Mouse (Mus musculus): Measurements from ENCODE around the gene Zfp46. TPM values are rescaled to one million over a fixed set of nuclear protein-coding genes. Genes with fewer than 3 reads are reported as not detected.

The Zfp46 gene
- polyA plus RNA-seq (2014; fragmentation: Nextera tagmentation; extraction: Ambion mirVana), result 31.1 and 47.7 TPM in 2 replicates

DNA sequence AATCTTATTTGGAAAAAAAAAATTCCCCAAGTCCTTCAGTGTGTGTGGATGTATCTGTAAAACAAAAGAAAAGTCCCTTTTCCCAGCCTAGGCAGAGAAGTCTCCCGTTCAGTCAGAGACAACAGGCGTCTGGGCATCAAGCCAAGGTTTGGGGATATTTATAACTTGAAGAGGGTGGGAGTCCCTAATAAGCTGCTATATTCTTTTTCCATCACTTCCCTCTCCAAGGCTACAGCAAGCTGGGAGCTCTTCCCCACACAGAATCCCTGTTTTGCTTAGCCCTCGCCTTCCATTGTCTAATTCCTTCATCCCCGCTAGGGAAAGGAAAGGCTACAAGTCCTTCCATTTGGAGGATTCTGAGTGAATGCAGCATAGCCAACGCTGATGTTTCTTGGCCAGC lies at the start of gene Zfp46:
Gene Zfp46 (plus strand): TSS at position 229 of the 400 bp plus-strand sequence.
- WGBS, result 16% methylated on average over 5 of the region's 5 CpGs
- peak within 1 kb of the TSS; percentile 80 for H3K9ac ChIP-seq (replicated peaks; ENCODE audit: low read length)
- peaks cover 36% of the 10 kb centered on the region for H3K4me1 ChIP-seq (ENCODE audit: control insufficient read depth, insufficient read depth, low read length)
- H3K4me2 ChIP-seq (ENCODE audit: low read length), result peak within 1 kb of the TSS; percentile 84
- peaks cover 8% of the 10 kb centered on the region; the same call in 1 of the 2 replicates for H3K27me3 ChIP-seq (ENCODE audit: control insufficient read depth, insufficient read depth, low read length)
- H3K36me3 ChIP-seq (ENCODE audit: control insufficient read depth, insufficient read depth, low read length), result peaks cover 21% of the 10 kb centered on the region
- no peaks in the 10 kb centered on the region for H3K9me3 ChIP-seq (ENCODE audit: control insufficient read depth, low read length)
- DNase-seq, result peak; percentile 89
- peak within 1 kb of the TSS; percentile 71 for H3K4me3 ChIP-seq (replicated peaks; ENCODE audit: low read depth, low read length)
- no peak for ATAC-seq (ENCODE audit: low FRiP score, low TSS enrichment)
- H3K27ac ChIP-seq (replicated peaks; ENCODE audit: low read depth, low read length), result peak within 1 kb of the TSS; percentile 92

- Histone ChIP-seq H3K36me3 (ENCODE audit: control insufficient read depth, insufficient read depth, low read length) (no peaks in the 10 kb centered on the region), H3K9me3 (ENCODE audit: control insufficient read depth, low read length) (no peaks in the 10 kb centered on the region), H3K27me3 (ENCODE audit: control insufficient read depth, insufficient read depth, low read length) (peaks cover 17% of the 10 kb centered on the region), H3K4me1 (ENCODE audit: control insufficient read depth, insufficient read depth, low read length) (no peaks in the 10 kb centered on the region), H3K9ac (replicated peaks; ENCODE audit: low read length) (no peak overlapping the region), H3K4me3 (replicated peaks; ENCODE audit: low read depth, low read length) (no peak overlapping the region), H3K27ac (replicated peaks; ENCODE audit: low read depth, low read length) (no peak overlapping the region), H3K4me2 (ENCODE audit: low read length) (no peak overlapping the region)
- ATAC-seq (ENCODE audit: low FRiP score, low TSS enrichment) (no peak), DNase-seq (no peak)
- WGBS, result 27% methylated on average over 13 of the region's 13 CpGs
Measured at GRCm38 (mm10) chr4:136238669-136239068, 45.8 kb upstream of the Zfp46 start.

DNA sequence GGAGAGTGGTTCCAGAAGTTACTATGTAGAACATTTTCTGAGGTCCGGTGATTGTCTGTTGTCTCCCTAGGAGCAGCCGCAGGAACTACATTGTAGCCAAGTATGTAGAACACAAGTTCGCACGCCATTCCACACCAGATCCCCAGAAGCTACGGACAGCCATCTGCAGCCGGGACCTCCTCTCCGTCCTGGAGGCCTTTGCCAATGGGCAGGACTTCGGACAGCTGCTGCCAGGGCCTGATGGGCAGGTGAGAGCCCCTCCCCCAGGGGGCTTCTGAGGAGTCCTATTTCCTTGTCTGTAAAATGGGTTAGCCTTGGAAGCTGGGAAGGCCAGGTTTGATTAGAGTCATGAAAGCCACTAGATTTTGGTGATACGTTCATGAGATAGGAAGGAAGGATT lies 45.4 kb upstream of the Zfp46 start:
- H3K36me3 ChIP-seq (ENCODE audit: control insufficient read depth, insufficient read depth, low read length), result no peaks in the 10 kb centered on the region
- 78% methylated on average over 9 of the region's 9 CpGs for WGBS
- no peaks in the 10 kb centered on the region for H3K4me1 ChIP-seq (ENCODE audit: control insufficient read depth, insufficient read depth, low read length)
- H3K27ac ChIP-seq (replicated peaks; ENCODE audit: low read depth, low read length), result no peak overlapping the region
- DNase-seq (no peak), ATAC-seq (ENCODE audit: low FRiP score, low TSS enrichment) (no peak)
- H3K4me3 ChIP-seq (replicated peaks; ENCODE audit: low read depth, low read length), result no peak overlapping the region
- no peak overlapping the region for H3K9ac ChIP-seq (replicated peaks; ENCODE audit: low read length)
- H3K27me3 ChIP-seq (ENCODE audit: control insufficient read depth, insufficient read depth, low read length), result peaks cover 17% of the 10 kb centered on the region
- no peaks in the 10 kb centered on the region for H3K9me3 ChIP-seq (ENCODE audit: control insufficient read depth, low read length)
- no peak overlapping the region for H3K4me2 ChIP-seq (ENCODE audit: low read length)

- 23% methylated on average over 8 of the region's 8 CpGs for WGBS
Measured at GRCm38 (mm10) chr4:136239622-136240021, 44.9 kb upstream of the Zfp46 start.

GRCm38 (mm10) chr4:136240123-136240522 lies 44.4 kb upstream of the Zfp46 start:
- H3K4me2 ChIP-seq (ENCODE audit: low read length), result no peak overlapping the region
- no peaks in the 10 kb centered on the region for H3K36me3 ChIP-seq (ENCODE audit: control insufficient read depth, insufficient read depth, low read length)
- H3K27me3 ChIP-seq (ENCODE audit: control insufficient read depth, insufficient read depth, low read length), result peaks cover 17% of the 10 kb centered on the region
- H3K4me1 ChIP-seq (ENCODE audit: control insufficient read depth, insufficient read depth, low read length), result no peaks in the 10 kb centered on the region
- no peak overlapping the region for H3K4me3 ChIP-seq (replicated peaks; ENCODE audit: low read depth, low read length)
- H3K27ac ChIP-seq (replicated peaks; ENCODE audit: low read depth, low read length), result no peak overlapping the region
- 71% methylated on average over 14 of the region's 14 CpGs for WGBS
- no peaks in the 10 kb centered on the region for H3K9me3 ChIP-seq (ENCODE audit: control insufficient read depth, low read length)
- DNase-seq (no peak), ATAC-seq (ENCODE audit: low FRiP score, low TSS enrichment) (no peak)
- H3K9ac ChIP-seq (replicated peaks; ENCODE audit: low read length), result no peak overlapping the region

More at GRCm38 (mm10) chr4:136239622-136240021, 44.9 kb upstream of the Zfp46 start:
- H3K9me3 ChIP-seq (ENCODE audit: control insufficient read depth, low read length), result no peaks in the 10 kb centered on the region
- no peak overlapping the region for H3K27ac ChIP-seq (replicated peaks; ENCODE audit: low read depth, low read length)
- no peaks in the 10 kb centered on the region for H3K4me1 ChIP-seq (ENCODE audit: control insufficient read depth, insufficient read depth, low read length)
- H3K36me3 ChIP-seq (ENCODE audit: control insufficient read depth, insufficient read depth, low read length), result no peaks in the 10 kb centered on the region
- H3K4me2 ChIP-seq (ENCODE audit: low read length), result no peak overlapping the region
- no peak for ATAC-seq (ENCODE audit: low FRiP score, low TSS enrichment)
- H3K27me3 ChIP-seq (ENCODE audit: control insufficient read depth, insufficient read depth, low read length), result peaks cover 17% of the 10 kb centered on the region
- no peak overlapping the region for H3K9ac ChIP-seq (replicated peaks; ENCODE audit: low read length)
- DNase-seq, result peak; percentile 79
- H3K4me3 ChIP-seq (replicated peaks; ENCODE audit: low read depth, low read length), result no peak overlapping the region

DNA sequence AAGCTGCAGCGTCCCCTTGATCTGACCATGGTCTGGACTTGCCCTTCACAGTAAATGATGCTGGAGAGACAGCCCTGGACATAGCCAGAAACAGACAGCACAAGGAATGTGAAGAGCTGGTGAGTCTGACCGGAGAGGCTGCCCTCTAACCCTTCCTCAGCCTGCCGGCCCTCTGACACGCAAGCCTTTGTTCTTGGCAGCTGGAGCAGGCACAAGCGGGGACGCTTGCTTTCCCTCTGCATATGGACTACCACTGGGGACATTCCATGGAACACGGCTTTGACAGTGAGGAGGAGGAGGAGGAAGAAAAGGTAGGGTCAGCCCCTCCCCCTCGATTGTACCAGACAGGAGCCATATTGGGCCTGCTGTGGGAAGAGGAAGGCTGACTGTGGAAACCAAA lies 43.5 kb upstream of the Zfp46 start:
- Histone ChIP-seq H3K9me3 (ENCODE audit: control insufficient read depth, low read length) (no peaks in the 10 kb centered on the region), H3K4me2 (ENCODE audit: low read length) (no peak overlapping the region), H3K4me3 (replicated peaks; ENCODE audit: low read depth, low read length) (no peak overlapping the region), H3K4me1 (ENCODE audit: control insufficient read depth, insufficient read depth, low read length) (no peaks in the 10 kb centered on the region), H3K9ac (replicated peaks; ENCODE audit: low read length) (no peak overlapping the region), H3K36me3 (ENCODE audit: control insufficient read depth, insufficient read depth, low read length) (no peaks in the 10 kb centered on the region), H3K27me3 (ENCODE audit: control insufficient read depth, insufficient read depth, low read length) (peaks cover 21% of the 10 kb centered on the region), H3K27ac (replicated peaks; ENCODE audit: low read depth, low read length) (no peak overlapping the region)
- WGBS, result 25% methylated on average over 8 of the region's 8 CpGs
- no peak for DNase-seq
- no peak for ATAC-seq (ENCODE audit: low FRiP score, low TSS enrichment)

DNA sequence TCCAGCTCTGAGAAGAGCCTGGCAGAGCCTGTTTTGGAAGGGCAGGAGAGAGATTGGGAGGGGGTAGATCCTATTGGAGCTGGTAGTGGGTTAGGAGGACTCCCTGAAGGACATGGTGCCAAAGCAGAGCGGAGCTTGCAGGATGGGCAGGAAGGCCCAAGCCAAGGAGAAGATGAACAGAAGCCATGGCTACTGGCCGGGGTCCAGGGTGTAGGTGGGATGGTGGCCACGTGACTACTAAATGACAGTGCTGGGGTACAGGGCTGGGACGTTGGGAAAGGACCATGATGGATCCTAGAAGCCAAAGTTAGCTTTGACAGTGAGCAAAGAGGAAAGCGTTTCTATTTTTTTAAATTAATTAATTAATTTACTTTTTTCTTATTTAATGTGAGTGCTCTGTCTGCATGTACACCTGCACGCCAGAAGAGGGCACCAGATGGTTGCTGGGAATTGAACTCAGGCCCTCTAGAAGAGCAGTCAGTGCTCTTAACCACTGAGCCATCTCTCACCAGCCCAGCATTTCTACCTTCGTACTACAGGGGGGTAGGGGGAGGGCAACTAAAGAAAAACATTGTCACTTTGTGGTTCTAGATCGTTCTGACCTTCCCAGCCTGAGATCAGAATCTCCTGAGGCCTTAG lies 42.3 kb upstream of the Zfp46 start:
- H3K4me1 ChIP-seq (ENCODE audit: control insufficient read depth, insufficient read depth, low read length), result no peaks in the 10 kb centered on the region
- no peak overlapping the region for H3K9ac ChIP-seq (replicated peaks; ENCODE audit: low read length)
- H3K9me3 ChIP-seq (ENCODE audit: control insufficient read depth, low read length), result no peaks in the 10 kb centered on the region
- peak; percentile 46 for DNase-seq
- no peaks in the 10 kb centered on the region for H3K36me3 ChIP-seq (ENCODE audit: control insufficient read depth, insufficient read depth, low read length)
- no peak overlapping the region for H3K4me3 ChIP-seq (replicated peaks; ENCODE audit: low read depth, low read length)
- peaks cover 34% of the 10 kb centered on the region for H3K27me3 ChIP-seq (ENCODE audit: control insufficient read depth, insufficient read depth, low read length)
- ATAC-seq (ENCODE audit: low FRiP score, low TSS enrichment), result no peak
- no peak overlapping the region for H3K4me2 ChIP-seq (ENCODE audit: low read length)
- H3K27ac ChIP-seq (replicated peaks; ENCODE audit: low read depth, low read length), result no peak overlapping the region
- WGBS, result 47% methylated on average over 8 of the region's 8 CpGs

GRCm38 (mm10) chr4:136242728-136243127 lies 41.8 kb upstream of the Zfp46 start:
- H3K4me3 ChIP-seq (replicated peaks; ENCODE audit: low read depth, low read length), result no peak overlapping the region
- H3K4me2 ChIP-seq (ENCODE audit: low read length), result no peak overlapping the region
- peaks cover 4% of the 10 kb centered on the region; the same call in 1 of the 2 replicates for H3K4me1 ChIP-seq (ENCODE audit: control insufficient read depth, insufficient read depth, low read length)
- no peak for ATAC-seq (ENCODE audit: low FRiP score, low TSS enrichment)
- H3K27ac ChIP-seq (replicated peaks; ENCODE audit: low read depth, low read length), result no peak overlapping the region
- H3K36me3 ChIP-seq (ENCODE audit: control insufficient read depth, insufficient read depth, low read length), result no peaks in the 10 kb centered on the region
- peaks cover 38% of the 10 kb centered on the region for H3K27me3 ChIP-seq (ENCODE audit: control insufficient read depth, insufficient read depth, low read length)
- H3K9me3 ChIP-seq (ENCODE audit: control insufficient read depth, low read length), result no peaks in the 10 kb centered on the region
- no peak for DNase-seq
- WGBS, result 89% methylated on average over 7 of the region's 7 CpGs
- no peak overlapping the region for H3K9ac ChIP-seq (replicated peaks; ENCODE audit: low read length)

GRCm38 (mm10) chr4:136244208-136244607 lies 40.3 kb upstream of the Zfp46 start:
- no peaks in the 10 kb centered on the region for H3K36me3 ChIP-seq (ENCODE audit: control insufficient read depth, insufficient read depth, low read length)
- ATAC-seq (ENCODE audit: low FRiP score, low TSS enrichment), result no peak
- peaks cover 18% of the 10 kb centered on the region for H3K4me1 ChIP-seq (ENCODE audit: control insufficient read depth, insufficient read depth, low read length)
- peaks cover 38% of the 10 kb centered on the region for H3K27me3 ChIP-seq (ENCODE audit: control insufficient read depth, insufficient read depth, low read length)
- H3K9ac ChIP-seq (replicated peaks; ENCODE audit: low read length), result no peak overlapping the region
- no peak overlapping the region for H3K4me3 ChIP-seq (replicated peaks; ENCODE audit: low read depth, low read length)
- H3K27ac ChIP-seq (replicated peaks; ENCODE audit: low read depth, low read length), result no peak overlapping the region
- WGBS, result 66% methylated on average over 7 of the region's 7 CpGs
- DNase-seq, result no peak
- no peak overlapping the region for H3K4me2 ChIP-seq (ENCODE audit: low read length)
- no peaks in the 10 kb centered on the region for H3K9me3 ChIP-seq (ENCODE audit: control insufficient read depth, low read length)
